Mouse (Mus musculus) olfactory bulb, adult 2 months (tissue): Measurements from ENCODE around the gene Pik3c2g.

Source experiments
- CTCF ChIP-seq: fragments of 200-500 bp; IDR thresholded peaks from 2 replicates; pipeline ENCODE4 v1.5.1; 2012; ENCODE audit warnings: low read depth, mild to moderate bottlenecking, low read length, moderate library complexity; ENCODE audit not compliant: insufficient read depth
- POLR2A ChIP-seq: fragments of 200-500 bp; IDR thresholded peaks from 2 replicates; pipeline ENCODE4 v1.6.1; 2012; ENCODE audit warnings: mild to moderate bottlenecking, low read depth, low read length, moderate library complexity; ENCODE audit not compliant: insufficient read depth

DNA sequence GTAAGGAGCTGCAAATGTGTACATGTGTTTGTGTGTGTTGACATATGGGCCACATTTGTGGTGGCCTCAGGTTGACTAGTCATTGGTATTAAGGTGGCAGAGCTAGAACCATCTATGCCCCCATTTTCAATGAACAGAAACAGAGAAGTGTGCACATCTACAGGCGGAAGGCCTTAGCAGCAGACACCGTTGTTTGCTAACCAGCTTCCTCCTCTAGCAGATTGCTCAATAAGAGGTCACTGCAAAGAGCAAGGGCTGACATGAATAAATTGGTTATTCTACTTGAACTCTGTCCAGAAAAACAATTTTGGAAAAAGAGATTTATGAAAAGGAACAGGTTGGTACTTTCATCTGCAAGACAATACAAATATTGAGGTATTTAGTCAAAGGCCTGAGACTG is 295.1 kb downstream of the Pik3c2g start:
- TF ChIP-seq CTCF (no peak), POLR2A (no peak)
